Mouse (Mus musculus): ENCODE data around the gene Inpp1.

GRCm38 (mm10) chr1:52752706-52753105 is 64.8 kb downstream of the Inpp1 start:
- TF ChIP-seq POLR2A (IDR thresholded peaks at IDR 0.05; ENCODE audit: low read depth, low read length): no peak
- no peak for TF ChIP-seq CTCF (conservative IDR thresholded peaks at IDR 0.05; ENCODE audit: insufficient read depth, insufficient read length, low read depth, low read length)
